Mouse (Mus musculus) thymus, postnatal 14 days (tissue): ENCODE measurements around the gene Gm27027.

ENCODE experiments used
- DNase-seq: peaks from one replicate; pipeline ENCODE4 v3.0.0; 2021

The Gm27027 gene

DNA sequence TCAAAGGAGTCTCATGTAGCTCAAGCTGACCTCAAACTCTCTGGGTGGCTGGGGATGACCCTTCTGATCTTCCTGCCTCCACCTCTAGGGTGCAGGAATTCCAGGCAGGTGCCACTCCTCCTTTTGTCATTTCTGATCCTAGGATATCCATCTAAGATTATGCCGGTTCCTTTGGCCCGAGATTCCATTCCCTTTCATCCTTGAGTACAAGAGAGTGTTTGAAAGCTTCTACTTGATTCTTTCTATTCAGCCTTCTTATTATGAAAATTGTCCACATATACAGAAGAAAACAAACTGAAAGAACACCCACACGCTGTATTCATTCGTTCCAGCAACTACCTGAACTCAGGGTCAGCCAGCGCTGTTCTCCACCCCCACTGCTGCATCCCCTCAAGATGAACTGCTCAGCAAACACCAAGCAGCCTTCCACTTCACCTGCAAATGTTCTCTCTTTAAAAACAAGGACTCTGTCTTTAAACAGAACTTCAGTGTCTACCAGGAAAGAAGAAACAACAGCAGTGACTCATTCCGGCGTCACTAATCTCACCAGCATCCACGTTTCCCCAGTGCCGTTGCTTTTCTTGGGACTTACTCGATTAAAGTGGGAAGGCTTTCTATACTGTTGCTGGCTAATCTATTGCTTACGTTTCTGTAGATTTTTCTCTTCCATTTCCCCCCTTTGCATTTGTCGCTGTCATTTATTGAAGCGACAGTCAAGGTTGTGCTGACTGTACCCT lies 68.3 kb downstream of the Gm27027 start:
- DNase-seq, result no peak

GRCm38 (mm10) chr2:93926141-93926540 lies 70.0 kb downstream of the Gm27027 start:
- DNase-seq, result no peak

- DNase-seq, result no peak
Measured at GRCm38 (mm10) chr2:93919093-93919492, 77.1 kb downstream of the Gm27027 start.

DNA sequence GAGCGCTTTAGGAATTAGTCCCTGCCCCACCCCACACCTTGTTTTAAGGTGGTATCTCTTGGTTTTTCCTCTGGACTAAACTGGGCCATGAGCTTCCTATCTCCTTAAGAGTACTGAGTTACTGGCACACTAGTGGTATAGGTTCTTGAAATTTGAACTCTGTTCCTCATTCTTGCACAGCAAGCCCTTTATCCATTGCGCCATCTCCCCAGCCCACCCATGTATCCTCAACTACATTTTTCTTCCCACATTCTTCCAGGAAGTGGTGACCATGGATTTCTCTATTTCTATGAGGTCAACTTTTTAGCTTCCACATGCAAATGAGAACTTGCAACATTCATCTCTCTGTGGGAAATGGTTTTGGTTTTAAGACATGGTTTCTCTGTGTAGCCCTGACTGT lies 82.6 kb downstream of the Gm27027 start:
- no peak for DNase-seq

- DNase-seq, result no peak
Measured at GRCm38 (mm10) chr2:93911942-93912341, 84.2 kb downstream of the Gm27027 start.

DNA sequence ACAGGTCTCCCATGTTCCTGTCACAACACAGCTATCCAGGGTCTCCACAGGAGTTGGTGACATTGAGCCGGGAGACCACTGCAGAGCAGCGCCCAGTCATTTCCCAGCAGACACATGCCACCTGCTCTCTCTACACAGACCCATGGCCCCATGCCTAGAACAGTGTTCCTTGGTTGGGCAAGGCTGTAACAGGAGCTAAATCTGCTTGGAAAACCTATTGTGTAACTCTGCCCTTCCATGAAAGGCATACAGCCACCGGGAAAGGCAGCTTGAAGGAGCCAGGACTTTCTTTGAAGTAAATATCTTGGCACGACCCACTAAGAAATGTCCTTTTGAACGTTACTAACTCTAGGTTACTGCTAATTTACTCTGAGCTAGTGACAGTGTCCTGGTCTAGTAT lies 86.4 kb downstream of the Gm27027 start:
- DNase-seq, result no peak

DNA sequence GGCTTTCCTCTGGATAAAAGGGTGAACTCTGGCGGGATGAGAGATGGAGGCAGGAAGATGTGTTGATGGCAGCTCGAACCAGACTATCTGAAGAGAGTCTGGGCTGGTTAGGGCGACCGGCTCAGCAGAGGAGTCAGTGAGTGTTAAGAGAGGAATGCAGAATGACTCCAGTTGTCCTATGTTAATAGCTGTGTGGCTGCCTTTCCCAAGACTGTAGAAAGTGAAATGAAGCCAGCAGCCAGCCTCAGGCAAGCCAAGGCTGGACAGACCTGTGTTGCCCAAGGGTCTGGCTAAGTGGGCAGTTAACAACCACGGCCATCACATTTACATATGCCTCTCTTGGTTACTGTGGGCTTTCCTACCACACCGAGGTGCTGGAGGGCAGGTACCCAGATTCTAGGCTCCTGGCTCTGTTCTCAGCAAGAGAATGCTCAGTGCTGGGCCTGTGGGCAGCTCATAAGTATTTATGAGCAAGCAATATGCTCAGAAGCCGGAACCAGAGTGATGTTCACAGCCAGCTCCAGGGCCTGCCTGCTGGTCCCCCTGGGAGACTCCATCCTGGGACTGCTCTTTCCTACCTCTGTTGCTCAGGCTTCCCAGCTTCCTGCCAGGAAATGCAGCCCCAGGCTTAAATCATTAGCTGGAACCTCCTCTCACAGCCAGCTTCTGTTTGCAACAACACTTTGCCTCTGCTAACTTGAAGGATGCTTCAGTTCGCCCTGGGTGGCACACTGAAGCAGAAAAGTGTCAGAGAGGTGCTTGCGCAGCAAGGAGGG lies 88.4 kb downstream of the Gm27027 start:
- no peak for DNase-seq
